Mouse (Mus musculus) heart, postnatal 0 days (tissue): ENCODE results near the gene Ebf3. TPM values are rescaled to one million over a fixed set of nuclear protein-coding genes. Genes with fewer than 3 reads are reported as not detected.
A peak's percentile ranks its signal among the peaks of the same experiment; 100 is the strongest.

ENCODE experiments used
- ATAC-seq: fragments of 200-750 bp; cut with Nextera tagmentation; 2 replicates; pipeline ENCODE4 v1.8.0; 2017; ENCODE audit warnings: low read depth, moderate number of reproducible peaks, moderate library complexity; ENCODE audit not compliant: insufficient read depth
- DNase-seq: peaks from one replicate; pipeline ENCODE4 v3.0.0-alpha.2; 2016; ENCODE audit warnings: low spot score
- H3K27ac ChIP-seq: fragments of 300-500 bp; sonication (generic); 2 replicates; pipeline ENCODE4 v1.5.1; 2014; ENCODE audit warnings: low read depth, mild to moderate bottlenecking
- H3K27me3 ChIP-seq: fragments of 300-500 bp; sonication (generic); 2 replicates; pipeline ENCODE4 v1.6.1; 2014; ENCODE audit warnings: low read length, mixed read lengths; ENCODE audit not compliant: control insufficient read depth, insufficient read depth
- H3K36me3 ChIP-seq: fragments of 300-500 bp; sonication (generic); replicated peaks from 2 replicates; pipeline ENCODE4 v1.6.1; 2014; ENCODE audit warnings: low read length, mixed read lengths; ENCODE audit not compliant: control insufficient read depth, insufficient read depth
- H3K4me1 ChIP-seq: fragments of 300-500 bp; sonication (generic); 2 replicates; pipeline ENCODE4 v1.6.1; 2014; ENCODE audit warnings: antibody characterized with exemption; ENCODE audit not compliant: control insufficient read depth, insufficient read depth
- H3K4me2 ChIP-seq: fragments of 300-500 bp; sonication (generic); 2 replicates; pipeline ENCODE4 v1.6.1; 2014; ENCODE audit warnings: low read depth, mild to moderate bottlenecking, low read length, moderate library complexity
- H3K4me3 ChIP-seq: fragments of 300-500 bp; sonication (generic); 2 replicates; pipeline ENCODE4 v1.5.1; 2014; ENCODE audit warnings: low read depth, low read length
- H3K9ac ChIP-seq: fragments of 300-500 bp; sonication (generic); replicated peaks from 2 replicates; pipeline ENCODE4 v1.6.1; 2014; ENCODE audit warnings: low read depth, low read length, mixed read lengths
- H3K9me3 ChIP-seq: fragments of 300-500 bp; sonication (generic); replicated peaks from 2 replicates; pipeline ENCODE4 v1.6.1; 2016; ENCODE audit warnings: low read length; ENCODE audit not compliant: control insufficient read depth
- CTCF ChIP-seq: IDR thresholded peaks from 2 replicates; pipeline ENCODE4 v1.5.1; 2016; ENCODE audit warnings: antibody characterized with exemption, control low read depth, low read depth
- EP300 ChIP-seq: IDR thresholded peaks from 2 replicates; pipeline ENCODE4 v1.6.1; 2016; ENCODE audit warnings: antibody characterized with exemption, low read depth
- WGBS: fragments of 180-500 bp; shearing (Covaris S2); extraction: QIAGEN DNeasy Blood & Tissue Kit; methylation state at CpG from one replicate; pipeline ENCODE4 v1.1.7; 2014; 5-methylcytosine and 5-hydroxymethylcytosine counted together
- polyA plus RNA-seq: library from polyadenylated mRNA; unstranded; fragments of >200 nt; fragmentation: Nextera tagmentation; extraction: Ambion mirVana; gene quantifications from 2 replicates; pipeline ENCODE4 v1.2.1, GENCODE M21; 2015
- total RNA-seq: library from RNA; depleted of rRNA; stranded (reverse); fragments of >200 nt; gene quantifications from 2 replicates; pipeline ENCODE4 v1.2.3, GENCODE M21; 2014; ENCODE audit warnings: low replicate concordance

Gene Ebf3
- total and polyA plus RNA-seq, 2 experiments from 2014 or later: 1.1 to 3.7 TPM

GRCm38 (mm10) chr7:137317659-137318382 is 3.6 kb upstream of the Ebf3 start:
- Histone ChIP-seq H3K4me1 (peaks cover 7% of the 10 kb centered on the region; the same call in 1 of the 2 replicates), H3K4me2 (peak overlapping the region; percentile 59), H3K36me3 (no peaks in the 10 kb centered on the region), H3K27ac (no peak overlapping the region), H3K9ac (no peak overlapping the region), H3K9me3 (no peaks in the 10 kb centered on the region), H3K4me3 (peak overlapping the region; percentile 38), H3K27me3 (peaks cover 98% of the 10 kb centered on the region)
- DNase-seq (no peak), ATAC-seq (no peak)
- TF ChIP-seq CTCF (no peak), EP300 (no peak)
- WGBS: 6% methylated on average over 24 of the region's 24 CpGs

- no peak for TF ChIP-seq CTCF
- no peak for TF ChIP-seq EP300
- no peak for ATAC-seq
- peaks cover 98% of the 10 kb centered on the region for H3K27me3 ChIP-seq
Observed at GRCm38 (mm10) chr7:137316926-137317658, 2.8 kb upstream of the Ebf3 start.

GRCm38 (mm10) chr7:137316181-137316925 is 2.1 kb upstream of the Ebf3 start:
- Histone ChIP-seq H3K4me2 (peak overlapping the region; percentile 59), H3K27me3 (peaks cover 96% of the 10 kb centered on the region), H3K4me1 (peaks cover 4% of the 10 kb centered on the region; the same call in 1 of the 2 replicates), H3K4me3 (peak overlapping the region; percentile 38), H3K27ac (no peak overlapping the region), H3K9ac (no peak overlapping the region), H3K36me3 (no peaks in the 10 kb centered on the region), H3K9me3 (no peaks in the 10 kb centered on the region)
- DNase-seq (no peak), ATAC-seq (no peak)
- WGBS: 11% methylated on average over 20 of the region's 20 CpGs
- TF ChIP-seq EP300 (no peak), CTCF (no peak)

More at GRCm38 (mm10) chr7:137316926-137317658, 2.8 kb upstream of the Ebf3 start:
- 3% methylated on average over 39 of the region's 39 CpGs for WGBS
- Histone ChIP-seq H3K36me3 (no peaks in the 10 kb centered on the region), H3K27ac (no peak overlapping the region), H3K4me1 (peaks cover 7% of the 10 kb centered on the region; the same call in 1 of the 2 replicates), H3K4me2 (peak overlapping the region; percentile 59), H3K4me3 (peak overlapping the region; percentile 38), H3K9me3 (no peaks in the 10 kb centered on the region), H3K9ac (no peak overlapping the region)
- DNase-seq: no peak

- H3K27me3 ChIP-seq: peaks cover 96% of the 10 kb centered on the region
- no peaks in the 10 kb centered on the region; the same call in 1 of the 2 replicates for H3K4me1 ChIP-seq
- TF ChIP-seq CTCF (no peak), EP300 (no peak)
- peak overlapping the region; percentile 73 for H3K4me2 ChIP-seq
- DNase-seq (no peak), ATAC-seq (no peak)
- H3K9ac ChIP-seq: no peak overlapping the region
- 6% methylated on average over 19 of the region's 19 CpGs for WGBS
- H3K27ac ChIP-seq: no peak overlapping the region
- H3K36me3 ChIP-seq: no peaks in the 10 kb centered on the region
- no peaks in the 10 kb centered on the region for H3K9me3 ChIP-seq
- H3K4me3 ChIP-seq: peak overlapping the region; percentile 70
Observed at GRCm38 (mm10) chr7:137315544-137315940, 1.3 kb upstream of the Ebf3 start.

GRCm38 (mm10) chr7:137314710-137315543 is 682 bp upstream of the Ebf3 start:
- H3K9me3 ChIP-seq: no peaks in the 10 kb centered on the region
- H3K4me2 ChIP-seq: peak overlapping the region; percentile 73
- TF ChIP-seq EP300: no peak
- TF ChIP-seq CTCF: no peak
- no peaks in the 10 kb centered on the region; the same call in 1 of the 2 replicates for H3K4me1 ChIP-seq
- no peak for DNase-seq
- WGBS: 1% methylated on average over 48 of the region's 48 CpGs
- H3K9ac ChIP-seq: no peak overlapping the region
- ATAC-seq: 0 out of 2 replicates have a peak, but pooled peaks have one; percentile 5
- H3K27ac ChIP-seq: peak overlapping the region; percentile 21; the same call in 1 of the 2 replicates
- peaks cover 96% of the 10 kb centered on the region for H3K27me3 ChIP-seq
- no peaks in the 10 kb centered on the region for H3K36me3 ChIP-seq
- peak overlapping the region; percentile 70 for H3K4me3 ChIP-seq
